Mouse (Mus musculus): ENCODE measurements around the gene Clmn.

The Clmn gene

DNA sequence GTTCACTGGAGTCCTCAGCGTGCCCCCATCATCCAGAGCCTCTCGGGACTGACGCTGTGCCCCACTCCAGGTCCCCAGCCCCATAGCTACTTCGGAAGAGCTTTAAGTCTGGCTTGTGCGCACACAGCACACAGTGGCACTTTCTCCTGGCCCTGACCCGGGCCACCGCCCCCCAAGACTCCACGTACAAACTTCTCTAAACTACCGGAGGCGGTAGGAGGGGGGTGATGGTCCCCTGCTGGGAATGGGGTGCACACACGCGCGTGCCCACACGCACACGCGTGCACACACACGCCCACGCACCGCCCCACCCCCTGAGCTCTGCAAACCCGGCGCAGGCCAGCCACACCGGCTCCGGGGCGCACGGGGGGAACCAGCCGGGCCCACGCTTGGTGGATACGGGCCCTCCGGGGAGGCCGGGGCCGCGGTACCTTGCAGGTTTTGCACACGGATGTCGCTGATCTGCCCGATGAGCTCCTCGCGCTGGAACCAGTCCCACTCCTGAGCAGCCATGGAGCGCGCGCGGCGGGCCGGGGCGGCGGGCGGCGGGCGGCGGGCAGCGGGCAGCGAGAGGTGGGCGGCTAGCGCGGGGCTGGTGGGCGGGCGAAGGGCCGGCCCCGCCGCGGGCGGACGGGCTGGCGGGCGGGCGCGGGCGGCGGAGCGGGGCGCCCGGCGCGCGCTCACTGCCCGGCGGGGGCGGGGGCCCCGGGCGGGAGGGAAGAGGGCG is at the start of gene Clmn:
Gene Clmn (minus strand): TSS at position 638 of the 727 bp plus-strand sequence.
- DNase-seq: peak; percentile 35 to 45

DNA sequence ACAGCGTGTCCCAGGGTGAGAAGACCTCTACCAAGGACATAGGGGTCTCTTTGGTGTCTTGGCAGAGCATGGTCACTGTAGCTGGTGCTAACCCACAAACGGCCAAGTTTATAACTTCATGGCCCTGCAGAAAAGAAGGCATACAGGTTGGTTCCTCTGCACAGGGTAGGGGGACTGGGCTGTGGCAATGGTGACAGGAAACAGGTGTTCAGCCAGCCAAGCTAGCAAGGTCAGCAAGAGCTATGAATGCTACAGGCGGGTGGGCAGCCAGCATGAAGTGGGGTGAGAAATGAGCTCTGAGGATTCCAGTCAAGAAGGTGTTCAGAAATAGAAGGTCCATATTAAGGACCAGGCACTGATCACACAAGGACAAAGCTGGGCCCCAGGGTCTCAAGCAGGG is 48.1 kb upstream of the Clmn start:
- no peak for DNase-seq

DNA sequence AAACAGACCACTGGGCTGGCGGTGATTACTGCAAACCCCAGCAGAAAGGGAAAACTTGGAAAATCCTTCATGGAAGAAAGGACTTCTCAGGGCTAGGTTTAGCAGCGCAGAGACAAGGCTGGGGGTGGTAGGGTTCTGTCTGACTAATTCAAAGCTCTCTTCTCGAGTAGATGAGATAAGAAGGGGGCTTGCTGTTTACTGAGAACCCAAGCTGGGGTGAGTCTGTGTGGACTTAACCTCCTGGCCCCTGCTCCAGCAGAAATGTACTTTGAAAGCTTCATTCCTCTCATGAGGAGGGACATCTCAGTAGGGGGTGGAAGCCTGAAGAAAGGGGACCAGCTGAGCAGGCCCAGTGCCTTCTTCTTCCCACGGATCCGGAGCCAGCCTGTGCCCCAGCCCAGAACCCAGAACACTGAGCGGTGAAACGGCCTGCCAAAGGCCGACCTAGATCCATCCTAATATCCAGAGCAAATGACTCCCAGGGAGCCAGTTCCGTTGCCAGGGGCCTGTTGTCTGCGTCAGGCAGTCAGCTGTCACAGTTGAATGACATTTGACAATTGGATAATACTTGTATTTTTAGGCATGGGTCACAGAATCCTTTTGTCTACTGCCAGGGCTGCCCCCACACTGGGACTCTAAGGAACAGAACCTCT is 47.5 kb upstream of the Clmn start:
- DNase-seq: no peak

DNA sequence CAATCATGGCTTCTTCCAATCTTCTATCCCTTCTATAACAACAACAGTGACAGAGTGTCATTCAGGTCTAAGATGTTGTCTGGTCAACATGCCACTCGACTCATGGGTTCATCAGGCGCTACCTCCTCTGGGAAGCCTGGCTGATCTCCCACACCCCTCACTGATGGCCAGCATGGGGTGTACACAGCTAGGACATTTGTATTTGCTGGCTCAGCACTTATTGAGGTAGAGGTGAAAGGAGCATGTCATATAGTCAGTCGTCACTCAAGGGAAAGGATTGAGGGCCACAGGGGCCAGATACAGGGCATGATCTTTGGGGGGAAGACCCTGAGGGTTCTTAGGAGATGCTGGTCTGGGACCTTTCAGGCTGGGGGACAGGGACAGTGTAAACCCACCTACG is 44.9 kb upstream of the Clmn start:
- DNase-seq: no peak

DNA sequence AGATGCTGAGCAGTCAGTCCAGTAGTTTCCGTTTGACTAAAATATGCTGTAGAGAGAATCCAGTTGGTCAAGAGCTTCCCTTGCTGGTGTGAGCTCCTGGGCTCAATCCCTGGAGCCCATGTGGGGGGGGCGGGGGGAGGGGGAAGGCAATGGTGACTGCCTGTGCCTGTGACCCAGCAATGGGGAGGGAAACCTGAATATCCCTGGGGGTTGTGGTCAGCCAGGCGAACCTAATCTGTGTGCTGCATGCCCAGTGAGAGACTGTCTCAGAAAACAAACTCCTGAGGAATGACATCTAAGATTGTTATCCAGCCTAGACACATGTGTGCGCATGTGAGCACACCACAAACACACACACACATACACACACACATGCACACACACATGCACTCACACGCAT is 44.1 kb upstream of the Clmn start:
- DNase-seq: no peak

DNA sequence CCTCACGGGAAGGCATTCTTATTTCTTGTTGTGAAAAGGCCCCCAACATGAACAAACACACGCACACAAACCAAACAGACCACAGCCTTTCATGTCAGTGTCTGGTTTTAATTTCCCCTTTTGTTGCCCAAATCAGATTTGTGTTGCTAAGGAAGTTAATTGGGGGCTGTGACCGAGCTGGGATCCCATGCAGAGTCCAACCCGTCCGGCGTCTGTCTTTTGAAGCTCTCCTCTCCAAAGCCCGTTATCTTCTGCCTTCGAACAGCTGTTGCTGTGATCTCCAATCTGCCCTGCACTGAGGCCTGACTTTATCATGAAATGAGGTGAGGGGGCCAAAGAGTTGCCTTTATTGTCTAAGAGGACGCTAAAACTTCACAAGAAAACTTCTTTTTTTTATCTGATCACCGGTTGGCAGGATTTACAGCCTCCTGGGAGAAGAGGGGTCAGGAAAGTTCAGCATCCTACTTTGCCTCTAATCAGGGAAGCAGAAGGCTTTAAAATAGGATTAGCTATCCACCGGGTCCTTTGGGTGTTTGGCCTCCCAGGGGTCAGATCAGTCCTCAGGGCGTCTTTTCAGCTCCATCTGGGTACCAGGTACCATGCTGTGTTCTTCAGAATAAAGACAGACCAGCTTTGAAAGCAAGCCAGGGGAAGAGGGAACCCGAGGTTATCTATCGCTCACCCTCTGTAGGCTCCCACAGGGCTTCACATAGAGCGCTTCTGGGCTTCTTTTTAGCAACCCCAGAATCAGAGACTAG is 43.3 kb upstream of the Clmn start:
- DNase-seq: no peak

DNA sequence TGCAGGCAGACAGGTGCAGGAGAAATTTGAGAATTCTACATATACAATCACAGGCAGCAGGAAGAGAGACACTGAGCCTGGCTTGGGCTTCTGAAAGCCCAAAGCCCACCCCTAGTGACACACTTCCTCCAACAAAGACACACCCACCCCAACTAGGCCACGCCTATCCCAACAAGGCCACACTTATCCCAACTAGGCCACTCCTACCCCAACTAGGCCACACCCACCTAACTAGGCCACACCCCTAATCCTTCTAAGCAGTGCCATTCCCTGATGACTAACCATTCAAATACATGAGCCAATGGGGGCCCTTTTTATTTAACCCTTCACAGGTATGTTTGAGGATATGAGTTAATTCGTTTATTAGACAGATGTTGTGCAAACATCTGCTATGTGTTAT is 42.3 kb upstream of the Clmn start:
- no peak for DNase-seq

DNA sequence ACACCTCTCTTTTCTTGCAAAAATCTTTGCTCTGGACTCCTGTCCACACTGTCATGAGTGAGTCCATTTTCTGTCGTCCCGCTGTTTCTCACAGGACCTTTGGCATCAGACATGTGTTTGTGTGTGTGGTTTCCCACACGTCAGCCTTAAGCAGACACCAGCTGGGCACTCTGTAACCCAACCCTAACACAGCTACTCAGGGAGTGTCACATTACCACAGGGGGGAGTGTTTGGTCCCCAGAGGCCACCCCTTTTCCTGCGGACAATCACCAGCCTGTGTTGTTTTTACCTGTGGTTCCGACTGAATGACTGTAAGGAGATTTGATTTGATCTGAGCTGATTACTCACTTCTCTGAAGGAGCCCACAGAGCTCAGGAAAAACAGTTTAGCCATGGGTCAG is 39.3 kb upstream of the Clmn start:
- no peak for DNase-seq

DNA sequence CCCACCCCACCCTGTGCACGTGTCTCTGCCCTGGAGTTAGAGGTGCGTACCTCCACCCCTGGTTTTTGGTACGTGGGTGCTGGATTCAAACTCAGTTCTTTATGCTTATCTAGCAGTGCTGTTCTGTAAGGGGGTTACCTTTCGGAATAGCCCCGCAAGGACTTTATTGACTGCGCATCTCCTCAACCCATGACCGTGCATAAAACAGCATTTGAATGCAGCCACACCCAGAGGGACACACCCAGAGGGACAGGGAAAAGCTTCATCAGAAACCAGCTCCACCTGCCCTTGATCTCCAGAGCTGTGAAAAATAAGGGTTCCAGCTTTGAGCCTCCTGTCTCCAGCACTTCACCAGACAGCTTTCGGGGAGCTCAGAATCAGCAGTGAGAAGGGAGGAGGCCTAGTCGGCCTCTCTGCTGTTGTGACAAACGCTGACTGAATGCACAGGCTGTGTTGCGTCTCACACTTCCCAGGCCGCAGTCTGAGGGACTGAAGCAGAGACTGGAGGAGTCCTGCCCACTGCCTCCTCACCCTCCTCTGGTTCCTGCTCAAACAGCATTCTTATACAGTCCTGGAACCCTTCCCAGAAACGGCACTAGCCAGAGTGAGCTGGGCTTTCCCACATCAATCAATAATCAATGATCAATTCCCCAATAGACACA is 37.6 kb upstream of the Clmn start:
- DNase-seq: no peak

DNA sequence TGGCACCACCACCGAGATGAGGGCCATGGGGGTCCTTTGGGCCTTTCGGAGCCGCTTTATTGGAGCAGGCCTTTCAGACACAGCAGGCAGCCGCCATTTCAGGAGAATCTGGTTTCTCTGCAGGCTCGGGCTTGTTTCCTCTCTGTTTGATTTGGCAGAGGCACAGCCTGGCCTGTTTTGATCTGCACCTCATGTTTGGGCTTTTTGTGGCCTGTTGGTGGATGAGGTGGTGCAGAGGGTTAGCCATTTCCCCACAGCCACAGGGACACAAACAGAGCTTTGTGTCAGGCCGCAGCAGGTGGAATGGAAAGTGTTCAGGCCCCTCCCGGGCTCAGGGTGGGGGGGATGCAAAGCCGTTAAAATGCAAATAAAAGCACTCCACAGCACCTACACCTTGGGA is 36.4 kb upstream of the Clmn start:
- no peak for DNase-seq

DNA sequence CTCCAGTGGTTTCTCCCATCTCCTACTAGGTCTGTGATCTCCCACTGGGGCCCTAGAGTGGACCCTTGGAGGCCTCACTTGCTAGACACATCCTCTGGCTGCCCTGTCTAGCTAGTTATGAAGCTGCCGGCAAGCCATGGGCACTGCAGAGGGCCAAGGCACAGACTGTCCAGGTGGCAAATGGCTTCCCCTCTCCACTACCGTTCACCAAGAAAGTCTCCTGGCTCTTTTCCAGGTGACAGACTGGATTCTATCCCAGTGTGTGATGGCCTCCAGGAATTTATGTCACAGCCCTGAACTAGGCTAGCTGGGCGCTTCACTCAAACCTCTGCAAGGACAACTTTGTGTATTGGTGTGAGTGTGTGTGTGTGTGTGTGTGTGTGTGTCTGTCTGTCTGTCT is 35.0 kb upstream of the Clmn start:
- no peak for DNase-seq

DNA sequence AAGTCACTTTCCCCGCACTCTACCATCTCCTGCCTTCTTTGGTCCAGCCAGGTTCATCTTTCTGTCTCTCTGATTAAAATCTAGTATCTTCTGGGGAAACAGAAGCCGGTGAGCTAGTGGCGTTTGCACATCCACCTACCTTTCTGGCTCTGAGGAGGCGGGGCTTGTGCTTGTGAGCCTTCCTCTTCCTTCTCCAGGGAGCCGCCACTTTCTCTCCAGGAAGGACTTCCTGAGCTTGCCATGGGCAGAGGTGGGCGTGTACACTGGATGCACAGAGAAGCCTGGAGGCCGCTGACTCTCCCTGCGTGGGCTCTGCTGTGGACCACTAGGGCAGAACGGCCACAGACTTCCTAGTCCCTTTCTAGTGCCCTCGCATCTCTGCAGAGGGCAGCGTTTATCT is 34.3 kb upstream of the Clmn start:
- DNase-seq: no peak

DNA sequence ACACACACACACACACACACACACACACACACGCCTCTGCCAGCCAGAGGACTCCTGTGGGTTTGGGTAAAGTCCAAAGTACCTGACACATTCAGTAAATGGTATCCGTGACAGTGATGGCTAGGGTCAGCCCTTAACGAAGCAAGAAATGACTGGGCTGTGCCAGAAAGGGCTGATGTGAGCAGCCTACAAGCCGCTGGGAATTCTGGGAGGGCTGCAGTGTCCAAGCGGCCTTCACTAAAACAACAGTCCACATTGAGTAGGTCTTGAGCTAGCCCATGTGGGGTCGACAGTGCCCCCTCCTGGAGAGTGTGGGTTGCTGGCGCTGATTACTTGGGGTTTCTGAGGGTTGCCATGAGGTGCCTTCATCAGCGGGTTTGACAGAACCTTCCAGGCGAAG is 33.8 kb upstream of the Clmn start:
- DNase-seq: peak; percentile 26 to 51

DNA sequence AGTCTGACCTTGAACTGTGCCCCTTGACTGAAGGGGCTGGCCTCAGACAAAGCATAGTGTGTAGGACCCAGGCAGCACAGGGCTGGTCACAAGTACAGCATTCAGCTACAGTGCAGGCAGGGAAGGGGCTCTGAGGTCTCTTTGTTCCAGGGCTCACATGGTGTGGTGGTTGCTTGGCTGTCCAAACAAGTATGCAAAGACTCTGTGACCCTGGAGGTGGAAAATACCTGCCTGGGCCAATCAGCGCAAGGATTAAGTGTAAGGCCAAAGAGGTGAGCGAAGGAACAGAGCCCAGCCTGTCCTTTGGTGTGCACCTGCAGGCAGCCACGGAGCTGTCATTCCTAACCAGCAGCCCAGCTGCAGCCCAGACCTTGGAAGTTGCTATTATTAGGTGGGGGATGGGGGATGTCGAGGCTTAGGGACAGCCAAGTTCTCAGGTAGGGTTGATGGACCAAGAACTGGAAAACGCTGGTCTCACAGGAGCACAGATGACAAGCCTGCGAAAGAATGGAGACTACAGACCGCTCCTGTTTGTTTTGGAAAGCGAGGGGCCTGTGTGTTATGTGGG is 32.3 kb upstream of the Clmn start:
- DNase-seq: no peak

DNA sequence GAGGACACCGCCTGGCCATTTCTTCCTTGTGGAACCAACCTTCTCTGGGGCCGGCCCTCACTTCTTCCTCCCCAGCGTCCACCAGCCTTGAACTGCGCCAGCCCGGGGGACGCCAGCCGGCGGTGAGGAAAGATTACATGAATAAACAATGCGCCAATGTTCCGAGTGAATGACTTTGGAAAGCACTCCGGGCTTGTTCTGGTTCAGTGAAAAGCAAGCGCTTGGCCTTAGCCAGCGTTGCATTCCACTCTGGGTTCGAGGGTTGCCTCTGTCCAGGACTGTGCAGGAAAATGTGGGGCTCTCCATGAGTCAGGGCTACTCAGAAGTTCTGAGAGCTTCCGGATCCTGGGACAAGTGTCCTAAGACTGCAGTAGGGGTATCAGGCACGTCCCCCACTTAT is 31.8 kb upstream of the Clmn start:
- DNase-seq: peak in 1 of 2 experiments; percentile 36

DNA sequence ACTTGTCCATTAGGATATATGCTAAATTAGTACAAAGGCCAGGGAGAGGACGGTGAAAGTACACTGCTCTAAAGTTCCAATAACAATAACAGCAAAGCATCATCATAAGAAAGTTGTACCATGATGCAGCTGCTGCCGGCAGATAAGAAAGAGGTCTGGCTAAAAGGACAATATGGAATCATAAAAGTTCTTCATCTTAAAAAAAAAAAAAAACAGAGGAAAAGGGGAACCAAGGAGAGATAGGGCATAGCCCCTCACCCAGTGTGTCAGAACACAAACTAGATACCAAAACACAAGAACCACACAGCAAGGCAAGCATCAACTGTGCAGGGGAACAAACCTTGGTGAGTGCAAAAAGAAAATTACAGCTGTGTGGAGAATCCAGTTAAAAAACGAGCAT is 27.4 kb upstream of the Clmn start:
- DNase-seq: no peak

DNA sequence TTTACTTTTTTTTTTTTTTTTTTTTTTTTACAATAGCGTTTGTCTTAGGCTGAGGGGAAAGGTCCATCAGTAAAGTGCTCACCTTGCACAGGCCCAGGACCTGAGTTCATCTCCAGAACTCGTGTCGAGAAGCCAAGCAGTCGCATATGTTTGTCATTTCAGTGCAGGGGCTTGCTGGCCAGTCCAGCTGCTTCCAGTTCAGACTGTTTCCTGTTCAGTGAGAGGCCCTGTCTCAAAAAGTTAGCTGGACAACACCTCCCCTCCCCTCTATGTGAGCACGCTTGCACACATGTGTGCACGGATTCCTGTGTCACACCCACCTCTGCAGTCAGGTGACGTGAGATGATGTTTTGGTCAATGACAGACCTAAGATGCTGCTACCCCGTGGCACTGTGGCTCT is 25.2 kb upstream of the Clmn start:
- no peak for DNase-seq

DNA sequence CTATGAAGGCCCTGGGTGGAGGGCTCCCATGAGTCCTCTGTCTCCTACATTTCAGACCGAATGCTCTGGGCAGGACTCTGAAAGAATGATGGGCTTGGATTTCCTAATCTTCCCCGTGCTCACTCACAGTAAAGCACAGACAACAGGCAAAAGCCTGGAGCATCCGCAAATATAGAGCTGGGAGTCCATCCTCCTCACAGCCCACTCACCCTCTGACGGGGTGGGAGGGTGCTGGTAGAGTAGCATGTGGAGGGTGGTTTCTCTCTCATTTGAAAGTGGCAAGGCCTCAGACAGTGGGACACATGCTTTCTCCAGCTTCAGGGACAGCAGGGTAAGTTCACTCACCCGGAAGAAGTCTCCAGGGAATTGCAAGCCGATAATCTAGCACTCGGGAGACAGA is 21.2 kb upstream of the Clmn start:
- DNase-seq: no peak

DNA sequence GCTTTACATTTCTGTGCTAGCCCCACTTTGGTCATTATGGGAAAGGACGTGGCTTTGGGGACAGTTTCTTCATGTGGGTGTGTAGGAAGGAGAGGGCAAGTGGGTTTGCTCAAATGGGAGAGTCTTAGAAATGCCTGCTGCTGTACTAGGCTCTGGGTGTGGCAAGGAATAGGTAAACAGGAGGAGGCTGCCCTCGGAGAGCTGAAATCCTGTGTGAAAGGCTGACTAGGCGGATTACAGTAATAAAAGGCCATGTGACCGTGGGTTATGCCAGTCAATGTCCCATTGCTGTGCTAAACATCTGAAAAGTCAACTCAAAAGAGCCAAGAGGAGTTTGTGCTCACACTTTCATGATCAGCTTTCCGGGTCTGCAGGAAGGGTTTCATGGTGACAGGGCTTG is 17.7 kb upstream of the Clmn start:
- DNase-seq: no peak

DNA sequence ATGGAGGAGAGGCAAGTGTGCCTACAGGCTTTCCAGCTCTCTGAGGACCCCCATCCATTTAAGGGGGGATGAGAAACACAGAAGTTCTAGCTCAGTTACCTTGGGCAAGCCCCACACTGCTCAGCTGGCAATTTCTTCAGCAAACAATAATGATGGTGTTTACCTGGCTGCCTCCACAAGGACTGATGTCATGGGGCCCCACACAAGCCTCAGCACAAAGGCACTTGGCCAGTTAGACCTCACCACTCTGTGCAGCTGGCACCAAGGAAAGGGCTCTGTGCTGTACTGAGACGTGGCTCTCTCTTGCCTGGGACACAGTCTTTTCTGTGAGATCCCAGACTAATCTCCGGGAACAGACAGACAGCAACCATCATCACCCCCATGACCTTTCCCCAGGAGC is 17.2 kb upstream of the Clmn start:
- DNase-seq: no peak

DNA sequence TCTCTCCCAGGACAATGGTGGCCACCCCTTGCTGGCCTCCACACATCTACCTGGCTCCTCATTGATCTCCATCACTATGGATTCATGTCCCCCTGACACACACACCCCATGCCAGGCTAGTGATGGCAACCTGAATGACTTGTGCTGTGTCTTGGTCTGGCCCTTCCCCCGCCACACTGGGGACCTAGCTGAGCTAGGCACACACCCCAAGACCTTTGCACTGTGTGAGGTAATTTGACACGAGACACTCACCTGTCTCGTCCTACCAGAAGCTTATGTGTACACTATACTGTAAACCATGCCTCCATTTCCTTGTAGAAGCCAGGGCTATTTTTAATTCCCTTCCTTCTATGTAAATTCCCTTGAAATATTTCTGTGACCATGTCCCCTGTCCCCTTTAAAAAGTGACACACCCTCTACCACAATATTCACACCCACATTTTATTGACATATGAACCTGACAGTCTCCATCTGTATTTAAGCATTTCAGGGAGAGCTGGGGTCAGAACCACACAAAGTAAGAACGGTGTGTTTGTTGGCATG is 16.7 kb upstream of the Clmn start:
- no peak for DNase-seq

DNA sequence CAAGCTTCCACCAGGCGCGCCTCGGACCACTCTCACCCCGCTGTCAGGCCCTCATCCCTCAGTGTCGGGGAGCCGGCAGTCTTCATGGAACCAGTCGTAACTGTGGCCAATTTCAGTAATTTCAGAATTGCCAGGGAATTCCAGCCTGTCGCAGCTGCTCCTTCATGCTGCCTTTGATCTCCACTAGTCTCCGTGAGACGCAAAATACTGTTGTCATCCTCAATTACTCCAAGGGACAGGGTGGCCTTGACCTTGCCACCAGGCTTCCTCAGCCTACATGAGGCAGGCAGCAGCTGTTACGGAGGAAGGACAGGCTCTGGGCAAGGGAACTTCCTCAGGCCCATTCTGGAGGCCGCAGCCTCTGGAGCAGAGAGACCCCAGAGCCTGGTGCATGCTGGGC is 15.5 kb upstream of the Clmn start:
- no peak for DNase-seq

DNA sequence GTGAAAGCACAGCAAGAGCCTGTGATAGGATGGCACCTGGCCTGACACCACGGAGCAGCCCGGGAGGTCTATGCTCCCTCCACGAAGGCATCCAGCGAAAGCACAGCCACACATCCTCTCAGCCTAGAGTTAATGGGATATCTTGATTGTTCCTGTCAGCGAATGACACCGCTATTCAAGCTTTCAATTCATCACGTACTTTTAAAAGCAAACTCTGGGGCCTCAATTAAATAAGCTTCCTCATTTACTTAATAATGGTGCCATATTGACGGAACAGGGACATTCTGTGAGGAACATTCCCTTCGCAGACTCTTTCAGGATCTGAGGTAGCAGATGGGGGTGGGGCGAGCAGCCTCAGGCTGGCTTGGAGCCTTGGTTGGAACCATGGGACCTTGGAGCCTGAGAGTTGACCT is 14.7 kb upstream of the Clmn start:
- no peak for DNase-seq
